Mouse (Mus musculus) heart, embryonic 15.5 days (tissue): ENCODE measurements around the gene Lgals3bp. TPM values are rescaled to one million over a fixed set of nuclear protein-coding genes. Genes with fewer than 3 reads are reported as not detected.
A peak's percentile ranks its signal among the peaks of the same experiment; 100 is the strongest.

Source experiments
- ATAC-seq: fragments of 200-750 bp; cut with Nextera tagmentation; replicated peaks from 2 replicates; pipeline ENCODE4 v1.8.0; 2017; ENCODE audit warnings: low read depth, moderate TSS enrichment; ENCODE audit not compliant: insufficient number of reproducible peaks, insufficient read depth, low FRiP score
- H3K27ac ChIP-seq: fragments of 300-500 bp; sonication (generic); 2 replicates; pipeline ENCODE4 v1.5.1; 2015; ENCODE audit warnings: mild to moderate bottlenecking, inconsistent platforms
- H3K27me3 ChIP-seq: fragments of 300-500 bp; sonication (generic); 2 replicates; pipeline ENCODE4 v1.6.1; 2015; ENCODE audit warnings: inconsistent platforms
- H3K36me3 ChIP-seq: fragments of 300-500 bp; sonication (generic); 2 replicates; pipeline ENCODE4 v1.6.1; 2015; ENCODE audit warnings: mild to moderate bottlenecking, inconsistent platforms
- H3K4me1 ChIP-seq: fragments of 300-500 bp; sonication (generic); replicated peaks from 2 replicates; pipeline ENCODE4 v1.6.1; 2015; ENCODE audit warnings: inconsistent platforms
- H3K4me2 ChIP-seq: fragments of 300-500 bp; sonication (generic); 2 replicates; pipeline ENCODE4 v1.6.1; 2015; ENCODE audit warnings: inconsistent platforms, mild to moderate bottlenecking, moderate library complexity
- H3K4me3 ChIP-seq: fragments of 300-500 bp; sonication (generic); 2 replicates; pipeline ENCODE4 v1.5.1; 2015; ENCODE audit warnings: mild to moderate bottlenecking, inconsistent platforms
- H3K9ac ChIP-seq: fragments of 300-500 bp; sonication (generic); 2 replicates; pipeline ENCODE4 v1.6.1; 2015; ENCODE audit warnings: mild to moderate bottlenecking, inconsistent platforms
- H3K9me3 ChIP-seq: fragments of 300-500 bp; sonication (generic); replicated peaks from 2 replicates; pipeline ENCODE4 v1.6.1; 2016; ENCODE audit warnings: inconsistent platforms
- WGBS: fragments of 180-500 bp; shearing (Covaris S2); methylation state at CpG from one replicate; pipeline ENCODE4 v1.1.7; 2015; ENCODE audit warnings: mixed read lengths; 5-methylcytosine and 5-hydroxymethylcytosine counted together
- polyA plus RNA-seq: library from polyadenylated mRNA; unstranded; fragments of >200 nt; fragmentation: Nextera tagmentation; extraction: Ambion mirVana; gene quantifications from 2 replicates; pipeline ENCODE4 v1.2.1, GENCODE M21; 2015

Gene Lgals3bp
- polyA plus RNA-seq, 1 experiment from 2014 or later: 9.6 TPM

- H3K36me3 ChIP-seq: no peaks in the 10 kb centered on the region
- 52% methylated on average over 7 of the region's 7 CpGs for WGBS
- H3K9me3 ChIP-seq: no peaks in the 10 kb centered on the region
- H3K4me2 ChIP-seq: no peak overlapping the region
- no peaks in the 10 kb centered on the region for H3K27me3 ChIP-seq
- ATAC-seq: no peak
- H3K4me1 ChIP-seq: peaks cover 48% of the 10 kb centered on the region
- H3K27ac ChIP-seq: peak overlapping the region; percentile 45; the same call in 1 of the 2 replicates
- no peak overlapping the region for H3K4me3 ChIP-seq
- no peak overlapping the region for H3K9ac ChIP-seq
These were observed 41.4 kb downstream of the Lgals3bp start for GRCm38 (mm10) chr11:118360491-118360890.

- Histone ChIP-seq H3K27me3 (no peaks in the 10 kb centered on the region), H3K4me2 (peak within 1 kb of the TSS; percentile 83), H3K27ac (peak within 1 kb of the TSS; percentile 93), H3K36me3 (no peaks in the 10 kb centered on the region), H3K4me1 (peaks cover 30% of the 10 kb centered on the region), H3K4me3 (peak within 1 kb of the TSS; percentile 92), H3K9me3 (no peaks in the 10 kb centered on the region), H3K9ac (peak within 1 kb of the TSS; percentile 97)
- WGBS: 42% methylated on average over 6 of the region's 6 CpGs
- no peak for ATAC-seq
These were observed 46.3 kb downstream of the Lgals3bp start, which contains the start of gene Timp2 for GRCm38 (mm10) chr11:118355640-118356039. Timp2 (minus strand) TSS chr11:118355740.

GRCm38 (mm10) chr11:118355205-118355604, 46.7 kb downstream of the Lgals3bp start:
- Histone ChIP-seq H3K27me3 (no peaks in the 10 kb centered on the region), H3K9me3 (no peaks in the 10 kb centered on the region), H3K36me3 (no peaks in the 10 kb centered on the region), H3K9ac (peak overlapping the region; percentile 97), H3K4me3 (peak overlapping the region; percentile 92), H3K27ac (peak overlapping the region; percentile 93), H3K4me1 (peaks cover 26% of the 10 kb centered on the region), H3K4me2 (peak overlapping the region; percentile 83)
- whole genome bisulfite sequencing: under 1% methylated on average over 42 of the region's 43 CpGs
- ATAC-seq: peak; percentile 89

GRCm38 (mm10) chr11:118354636-118355191, 47.2 kb downstream of the Lgals3bp start:
- Histone ChIP-seq H3K36me3 (no peaks in the 10 kb centered on the region), H3K4me1 (peaks cover 26% of the 10 kb centered on the region), H3K4me3 (peak overlapping the region; percentile 92), H3K27ac (peak overlapping the region; percentile 93), H3K9ac (peak overlapping the region; percentile 97), H3K27me3 (no peaks in the 10 kb centered on the region), H3K4me2 (peak overlapping the region; percentile 83), H3K9me3 (no peaks in the 10 kb centered on the region)
- peak; percentile 51 for ATAC-seq
- under 1% methylated on average over 47 of the region's 47 CpGs for WGBS

- Histone ChIP-seq H3K36me3 (no peaks in the 10 kb centered on the region), H3K4me1 (peaks cover 48% of the 10 kb centered on the region), H3K4me3 (no peak overlapping the region), H3K27me3 (no peaks in the 10 kb centered on the region), H3K9me3 (no peaks in the 10 kb centered on the region), H3K4me2 (no peak overlapping the region), H3K27ac (peak overlapping the region; percentile 63; the same call in 1 of the 2 replicates), H3K9ac (no peak overlapping the region)
- WGBS: 82% methylated on average over 5 of the region's 5 CpGs
- ATAC-seq: no peak
These were observed 52.4 kb downstream of the Lgals3bp start for GRCm38 (mm10) chr11:118349494-118349893.

- Histone ChIP-seq H3K27me3 (no peaks in the 10 kb centered on the region), H3K4me3 (no peak overlapping the region), H3K36me3 (no peaks in the 10 kb centered on the region), H3K9ac (no peak overlapping the region), H3K9me3 (no peaks in the 10 kb centered on the region), H3K27ac (peak overlapping the region; percentile 63), H3K4me1 (peaks cover 48% of the 10 kb centered on the region), H3K4me2 (peak overlapping the region; percentile 7; the same call in 1 of the 2 replicates)
- peak; percentile 48; the same call in 1 of the 2 replicates for ATAC-seq
- 61% methylated on average over 5 of the region's 5 CpGs for WGBS
These were observed 53.0 kb downstream of the Lgals3bp start for GRCm38 (mm10) chr11:118348877-118349276.

- Histone ChIP-seq H3K36me3 (no peaks in the 10 kb centered on the region), H3K9ac (no peak overlapping the region), H3K27me3 (no peaks in the 10 kb centered on the region), H3K9me3 (no peaks in the 10 kb centered on the region), H3K27ac (peak overlapping the region; percentile 57), H3K4me1 (peaks cover 48% of the 10 kb centered on the region), H3K4me2 (peak overlapping the region; percentile 7; the same call in 1 of the 2 replicates), H3K4me3 (no peak overlapping the region)
- WGBS: 51% methylated on average over 3 of the region's 3 CpGs
- ATAC-seq: no peak
These were observed 53.5 kb downstream of the Lgals3bp start for GRCm38 (mm10) chr11:118348419-118348818.

GRCm38 (mm10) chr11:118347911-118348310, 54.0 kb downstream of the Lgals3bp start:
- H3K9ac ChIP-seq: no peak overlapping the region
- no peaks in the 10 kb centered on the region for H3K36me3 ChIP-seq
- H3K4me3 ChIP-seq: no peak overlapping the region
- WGBS: 89% methylated on average over 12 of the region's 12 CpGs
- H3K27ac ChIP-seq: no peak overlapping the region; the same call in 1 of the 2 replicates
- H3K9me3 ChIP-seq: no peaks in the 10 kb centered on the region
- no peak for ATAC-seq
- peaks cover 44% of the 10 kb centered on the region for H3K4me1 ChIP-seq
- H3K27me3 ChIP-seq: no peaks in the 10 kb centered on the region
- H3K4me2 ChIP-seq: no peak overlapping the region

- Histone ChIP-seq H3K4me2 (no peak overlapping the region), H3K36me3 (no peaks in the 10 kb centered on the region), H3K27ac (0 out of 2 replicates have a peak overlapping the region, but pooled peaks have one; percentile 7), H3K4me3 (no peak overlapping the region), H3K4me1 (peaks cover 49% of the 10 kb centered on the region), H3K27me3 (no peaks in the 10 kb centered on the region), H3K9me3 (no peaks in the 10 kb centered on the region), H3K9ac (no peak overlapping the region)
- 81% methylated on average over 2 of the region's 2 CpGs for WGBS
- no peak for ATAC-seq
These were observed 54.5 kb downstream of the Lgals3bp start for GRCm38 (mm10) chr11:118347391-118347790.

- H3K9me3 ChIP-seq: no peaks in the 10 kb centered on the region
- H3K4me2 ChIP-seq: no peak overlapping the region
- WGBS: 85% methylated on average over 8 of the region's 8 CpGs
- H3K4me1 ChIP-seq: peaks cover 57% of the 10 kb centered on the region
- no peak overlapping the region for H3K4me3 ChIP-seq
- H3K9ac ChIP-seq: no peak overlapping the region
- peak overlapping the region; percentile 51; the same call in 1 of the 2 replicates for H3K27ac ChIP-seq
- ATAC-seq: no peak
- H3K36me3 ChIP-seq: no peaks in the 10 kb centered on the region
- no peaks in the 10 kb centered on the region for H3K27me3 ChIP-seq
These were observed 55.3 kb downstream of the Lgals3bp start for GRCm38 (mm10) chr11:118346395-118347096.

GRCm38 (mm10) chr11:118345693-118346092, 56.2 kb downstream of the Lgals3bp start:
- 25% methylated on average over 4 of the region's 4 CpGs for WGBS

More at GRCm38 (mm10) chr11:118345693-118346092, 56.2 kb downstream of the Lgals3bp start:
- H3K27ac ChIP-seq: peak overlapping the region; percentile 51
- no peak overlapping the region for H3K4me3 ChIP-seq
- peaks cover 60% of the 10 kb centered on the region for H3K4me1 ChIP-seq
- ATAC-seq: peak; percentile 56; the same call in 1 of the 2 replicates
- H3K36me3 ChIP-seq: no peaks in the 10 kb centered on the region
- H3K9me3 ChIP-seq: no peaks in the 10 kb centered on the region
- H3K4me2 ChIP-seq: no peak overlapping the region
- H3K27me3 ChIP-seq: no peaks in the 10 kb centered on the region
- no peak overlapping the region for H3K9ac ChIP-seq
